Mouse (Mus musculus): Measurements from ENCODE around the gene Gale. TPM values are rescaled to one million over a fixed set of nuclear protein-coding genes. Genes with fewer than 3 reads are reported as not detected.
A peak's percentile ranks its signal among the peaks of the same experiment; 100 is the strongest.

Gale gene
- polyA plus RNA-seq, 1 experiment from 2014 or later, result 41.0 TPM

DNA sequence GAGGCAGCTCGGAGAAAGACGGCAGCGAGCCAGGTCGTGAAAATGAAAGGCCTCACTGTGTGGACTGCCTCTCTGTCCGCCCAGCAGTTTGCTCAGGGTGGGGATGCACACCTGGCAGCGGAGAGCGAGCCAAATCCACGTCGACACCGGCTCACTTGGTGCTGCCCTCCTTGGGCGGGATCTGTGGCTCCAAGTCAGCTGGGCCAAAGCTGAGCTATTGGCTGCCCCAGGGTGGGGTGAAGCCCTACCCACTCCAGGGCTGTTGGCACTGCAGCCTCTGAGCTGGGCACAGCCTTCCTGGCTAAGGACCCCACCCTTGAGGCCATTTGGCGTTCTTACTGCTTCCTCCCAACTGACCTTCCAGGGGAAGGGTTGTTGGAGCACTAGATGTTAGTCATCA is 899 bp downstream of the Gale start:
- Histone ChIP-seq H3K36me3 (replicated peaks) (peaks cover 56% of the 10 kb centered on the region), H3K27me3 (ENCODE audit: poor library complexity, severe bottlenecking) (0 out of 2 replicates have a peak, but pooled peaks cover 6% of the 10 kb centered on the region), H3K4me1 (peaks cover 38% of the 10 kb centered on the region), H3K4me3 (peak overlapping the region; percentile 85), H3K27ac (peak overlapping the region; percentile 92), H3K9me3 (no peaks in the 10 kb centered on the region)
- no peak for DNase-seq (ENCODE audit: extremely low spot score, low spot score)
- 5% methylated on average over 12 of the region's 12 CpGs for WGBS

GRCm38 (mm10) chr4:135965113-135965512 is 1.6 kb downstream of the Gale start:
- Histone ChIP-seq H3K4me3 (no peak overlapping the region; the same call in 1 of the 2 replicates), H3K36me3 (replicated peaks) (peaks cover 57% of the 10 kb centered on the region), H3K27me3 (ENCODE audit: poor library complexity, severe bottlenecking) (0 out of 2 replicates have a peak, but pooled peaks cover 6% of the 10 kb centered on the region), H3K27ac (no peak overlapping the region), H3K4me1 (peaks cover 38% of the 10 kb centered on the region), H3K9me3 (no peaks in the 10 kb centered on the region)
- WGBS, result 89% methylated on average over 9 of the region's 9 CpGs
- DNase-seq (ENCODE audit: extremely low spot score, low spot score), result no peak

DNA sequence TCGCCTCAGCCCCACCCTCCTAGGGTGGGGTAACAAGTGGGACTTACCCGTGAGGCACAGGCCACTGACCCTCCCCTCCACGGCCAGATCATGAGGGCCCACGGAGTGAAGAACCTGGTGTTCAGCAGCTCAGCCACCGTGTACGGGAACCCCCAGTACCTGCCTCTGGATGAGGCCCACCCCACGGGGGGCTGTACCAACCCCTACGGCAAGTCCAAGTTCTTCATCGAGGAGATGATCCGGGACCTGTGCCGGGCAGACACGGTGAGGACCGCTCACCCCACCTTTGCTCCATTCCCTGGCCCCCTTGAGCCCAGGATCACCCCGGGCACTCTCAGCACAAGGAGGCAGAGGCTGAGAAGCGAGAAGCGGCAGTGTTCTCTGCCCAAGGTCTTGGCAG is 2.8 kb downstream of the Gale start:
- DNase-seq (ENCODE audit: extremely low spot score, low spot score), result no peak
- H3K27ac ChIP-seq, result no peak overlapping the region
- H3K9me3 ChIP-seq, result no peaks in the 10 kb centered on the region
- WGBS, result 95% methylated on average over 16 of the region's 16 CpGs
- no peak overlapping the region for H3K4me3 ChIP-seq
- H3K36me3 ChIP-seq (replicated peaks), result peaks cover 60% of the 10 kb centered on the region
- H3K27me3 ChIP-seq (ENCODE audit: poor library complexity, severe bottlenecking), result 0 out of 2 replicates have a peak, but pooled peaks cover 6% of the 10 kb centered on the region
- peaks cover 49% of the 10 kb centered on the region for H3K4me1 ChIP-seq

GRCm38 (mm10) chr4:135967086-135967760 is 3.7 kb downstream of the Gale start:
- H3K27ac ChIP-seq, result no peak overlapping the region
- peaks cover 58% of the 10 kb centered on the region for H3K4me1 ChIP-seq
- no peaks in the 10 kb centered on the region for H3K9me3 ChIP-seq
- 91% methylated on average over 18 of the region's 18 CpGs for WGBS
- H3K27me3 ChIP-seq (ENCODE audit: poor library complexity, severe bottlenecking), result 0 out of 2 replicates have a peak, but pooled peaks cover 6% of the 10 kb centered on the region
- no peak overlapping the region for H3K4me3 ChIP-seq
- no peak for DNase-seq (ENCODE audit: extremely low spot score, low spot score)
- peaks cover 62% of the 10 kb centered on the region for H3K36me3 ChIP-seq (replicated peaks)

DNA sequence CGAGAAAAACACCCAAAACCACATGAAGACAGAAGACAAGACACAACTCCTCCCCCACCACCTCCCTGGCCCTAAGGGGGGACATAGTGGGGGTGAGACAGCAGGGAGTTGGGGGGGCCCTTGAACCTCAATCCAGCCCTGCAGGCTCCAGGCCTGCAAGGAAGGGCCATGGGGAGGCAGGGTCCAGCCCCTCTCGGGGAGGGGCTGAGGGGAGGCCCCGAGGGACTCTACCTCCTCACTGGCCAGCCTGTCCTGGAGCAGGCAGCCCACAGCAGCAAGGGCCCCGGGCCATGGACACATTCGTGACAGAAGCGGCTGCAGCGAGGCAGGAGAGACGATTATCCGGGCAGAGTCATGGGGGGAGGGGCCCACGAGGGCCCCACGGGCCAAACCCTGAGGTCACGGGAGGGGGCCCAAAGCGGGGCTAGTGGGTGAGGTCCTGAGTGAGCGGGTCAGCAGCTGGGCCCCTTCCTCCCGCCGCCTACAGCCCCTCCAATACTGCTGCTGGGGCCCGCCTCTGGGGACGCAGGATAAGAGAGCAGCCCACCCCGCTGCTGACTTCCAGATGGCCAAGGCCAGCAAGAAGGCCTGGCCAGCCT is 4.8 kb downstream of the Gale start:
- 80% methylated on average over 19 of the region's 19 CpGs for WGBS
- DNase-seq (ENCODE audit: extremely low spot score, low spot score), result no peak
- H3K36me3 ChIP-seq (replicated peaks), result peaks cover 63% of the 10 kb centered on the region
- 0 out of 2 replicates have a peak, but pooled peaks cover 6% of the 10 kb centered on the region for H3K27me3 ChIP-seq (ENCODE audit: poor library complexity, severe bottlenecking)
- peaks cover 56% of the 10 kb centered on the region for H3K4me1 ChIP-seq
- H3K27ac ChIP-seq, result no peak overlapping the region
- H3K4me3 ChIP-seq, result peak overlapping the region; percentile 11; the same call in 1 of the 2 replicates
- no peaks in the 10 kb centered on the region for H3K9me3 ChIP-seq

- peaks cover 49% of the 10 kb centered on the region for H3K4me1 ChIP-seq
- H3K27me3 ChIP-seq (ENCODE audit: poor library complexity, severe bottlenecking), result 0 out of 2 replicates have a peak, but pooled peaks cover 6% of the 10 kb centered on the region
These were observed 5.7 kb downstream of the Gale start for GRCm38 (mm10) chr4:135969070-135969750.

GRCm38 (mm10) chr4:135970585-135970984 is 7.1 kb downstream of the Gale start:
- H3K27ac ChIP-seq, result no peak overlapping the region
- H3K36me3 ChIP-seq (replicated peaks), result peaks cover 75% of the 10 kb centered on the region
- peak overlapping the region; percentile 100; the same call in 1 of the 2 replicates for H3K4me3 ChIP-seq
- DNase-seq (ENCODE audit: extremely low spot score, low spot score), result no peak
- WGBS, result 92% methylated on average over 11 of the region's 11 CpGs
- peaks cover 38% of the 10 kb centered on the region for H3K4me1 ChIP-seq
- H3K9me3 ChIP-seq, result no peaks in the 10 kb centered on the region
- no peaks in the 10 kb centered on the region for H3K27me3 ChIP-seq (ENCODE audit: poor library complexity, severe bottlenecking)

More at GRCm38 (mm10) chr4:135969070-135969750, 5.7 kb downstream of the Gale start:
- H3K27ac ChIP-seq, result no peak overlapping the region
- no peak overlapping the region for H3K4me3 ChIP-seq
- DNase-seq (ENCODE audit: extremely low spot score, low spot score), result no peak
- peaks cover 68% of the 10 kb centered on the region for H3K36me3 ChIP-seq (replicated peaks)
- no peaks in the 10 kb centered on the region for H3K9me3 ChIP-seq
- WGBS, result 91% methylated on average over 13 of the region's 13 CpGs

DNA sequence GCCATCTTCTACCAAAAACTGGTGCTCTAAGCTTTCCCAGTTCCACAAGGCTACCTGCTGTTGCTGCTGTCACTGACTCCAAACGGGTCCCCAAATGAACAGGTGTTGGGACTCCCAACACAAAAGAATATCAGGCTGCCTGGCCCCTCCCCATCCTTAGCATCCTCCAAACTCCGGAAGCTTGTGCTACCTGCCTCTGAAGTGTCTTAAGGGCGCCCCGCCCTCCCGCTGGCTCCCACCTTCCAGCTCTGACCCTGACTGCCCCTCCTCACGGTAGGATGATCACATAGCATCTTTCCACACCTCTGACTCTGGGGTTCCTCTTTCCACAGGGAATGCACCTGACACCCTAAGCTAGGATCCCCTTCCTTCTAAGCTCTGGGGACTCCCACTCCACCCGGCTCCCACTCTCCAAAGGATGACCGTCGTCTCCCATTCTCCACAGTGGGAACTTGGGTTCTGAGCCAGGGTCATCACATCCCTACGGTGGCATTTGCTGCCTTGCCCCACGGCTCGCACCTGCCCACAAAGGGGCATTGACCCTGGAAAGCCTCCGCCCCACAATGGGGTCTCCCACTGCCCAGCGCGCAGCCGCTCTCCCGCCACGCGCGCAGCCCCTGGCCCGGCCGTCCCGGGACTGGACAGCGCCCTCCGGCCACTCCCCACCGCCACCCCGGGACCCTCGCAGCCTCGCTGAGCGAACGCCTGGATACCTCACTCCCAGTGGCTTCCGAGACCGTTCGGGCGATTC is 8.5 kb downstream of the Gale start:
- H3K36me3 ChIP-seq (replicated peaks), result peaks cover 75% of the 10 kb centered on the region
- H3K4me3 ChIP-seq, result peak overlapping the region; percentile 100
- under 1% methylated on average over 35 of the region's 35 CpGs for WGBS
- no peaks in the 10 kb centered on the region for H3K27me3 ChIP-seq (ENCODE audit: poor library complexity, severe bottlenecking)
- no peak for DNase-seq (ENCODE audit: extremely low spot score, low spot score)
- H3K27ac ChIP-seq, result peak overlapping the region; percentile 93
- H3K9me3 ChIP-seq, result no peaks in the 10 kb centered on the region
- peaks cover 35% of the 10 kb centered on the region for H3K4me1 ChIP-seq

DNA sequence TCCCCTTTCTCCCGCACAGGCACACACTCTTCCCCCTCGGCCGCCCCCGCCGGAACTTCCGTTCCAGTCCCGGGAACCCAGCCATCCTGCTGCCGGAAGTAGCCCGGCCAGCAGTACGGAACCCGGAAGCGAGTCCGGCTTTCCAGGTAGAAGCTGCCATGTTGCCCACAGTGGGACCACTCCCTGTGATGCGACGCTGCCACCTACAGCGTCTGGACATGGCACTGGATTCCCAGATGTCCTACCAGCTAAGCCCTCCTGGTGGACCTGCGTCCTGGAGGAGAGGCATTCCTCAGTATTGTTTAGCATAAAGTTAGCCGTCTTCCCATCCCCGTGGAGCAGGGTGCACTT is 9.0 kb downstream of the Gale start, which contains the start of gene Lypla2:
Gene Lypla2 (minus strand): TSS at position 71 of the 351 bp plus-strand sequence.
- Histone ChIP-seq H3K9me3 (no peaks in the 10 kb centered on the region), H3K36me3 (replicated peaks) (peaks cover 75% of the 10 kb centered on the region), H3K4me1 (peaks cover 35% of the 10 kb centered on the region), H3K27ac (peak within 1 kb of the TSS; percentile 93), H3K4me3 (peak within 1 kb of the TSS; percentile 100), H3K27me3 (ENCODE audit: poor library complexity, severe bottlenecking) (no peaks in the 10 kb centered on the region)
- peak; percentile 80 for DNase-seq (ENCODE audit: extremely low spot score, low spot score)
- WGBS, result under 1% methylated on average over 18 of the region's 19 CpGs

DNA sequence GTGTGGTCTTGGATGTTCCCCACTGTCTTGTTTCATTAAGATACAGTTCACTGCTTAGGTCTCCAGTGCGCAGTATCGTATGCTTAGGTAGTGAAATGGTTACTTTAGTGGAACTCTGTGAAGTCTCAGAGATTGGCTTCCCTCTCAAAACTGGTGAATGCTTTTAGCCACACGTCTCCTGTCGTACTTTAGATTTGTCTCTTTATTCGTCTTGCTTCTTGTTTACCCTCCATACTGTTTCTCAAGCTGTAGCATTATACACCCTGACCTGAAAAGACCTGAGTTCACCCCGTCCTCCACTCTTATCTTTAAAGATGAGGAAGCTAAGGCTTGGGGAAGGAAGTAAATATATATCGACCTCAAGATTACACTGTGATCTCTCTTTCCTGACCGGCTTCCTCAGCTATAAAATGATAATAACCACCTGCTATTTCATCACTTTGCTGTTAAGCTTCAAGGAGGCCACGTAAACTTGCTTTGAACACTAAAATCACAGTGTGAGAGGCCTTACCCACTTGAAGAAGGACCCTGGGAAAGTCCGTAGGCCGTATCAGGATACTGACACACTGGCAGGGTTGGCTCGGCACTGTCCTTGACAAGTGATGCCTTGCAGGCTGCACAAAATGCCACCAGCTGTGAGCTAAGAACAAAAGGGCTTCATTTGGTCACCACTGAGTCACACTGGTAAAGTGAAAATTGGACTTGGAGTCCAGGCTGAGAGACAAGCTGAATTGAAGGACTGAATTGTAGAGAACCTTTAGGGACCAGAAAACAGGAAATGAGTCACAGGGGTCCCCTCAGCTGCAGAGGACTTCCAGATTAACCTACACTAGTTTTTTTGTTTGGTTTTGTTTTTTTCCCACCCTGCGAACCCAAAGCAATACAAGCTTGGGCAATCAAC is 9.6 kb downstream of the Gale start:
- Histone ChIP-seq H3K4me3 (peak overlapping the region; percentile 100), H3K36me3 (replicated peaks) (peaks cover 73% of the 10 kb centered on the region), H3K4me1 (peaks cover 34% of the 10 kb centered on the region), H3K27me3 (ENCODE audit: poor library complexity, severe bottlenecking) (no peaks in the 10 kb centered on the region), H3K27ac (peak overlapping the region; percentile 93), H3K9me3 (no peaks in the 10 kb centered on the region)
- no peak for DNase-seq (ENCODE audit: extremely low spot score, low spot score)
- WGBS, result 76% methylated on average over 13 of the region's 13 CpGs

GRCm38 (mm10) chr4:135976146-135976545 is 12.6 kb downstream of the Gale start:
- H3K4me1 ChIP-seq, result peaks cover 19% of the 10 kb centered on the region
- no peaks in the 10 kb centered on the region for H3K27me3 ChIP-seq (ENCODE audit: poor library complexity, severe bottlenecking)
- H3K9me3 ChIP-seq, result no peaks in the 10 kb centered on the region
- no peak overlapping the region for H3K4me3 ChIP-seq
- 96% methylated on average over 12 of the region's 12 CpGs for WGBS
- H3K36me3 ChIP-seq (replicated peaks), result peaks cover 72% of the 10 kb centered on the region
- no peak for DNase-seq (ENCODE audit: extremely low spot score, low spot score)
- H3K27ac ChIP-seq, result no peak overlapping the region
